Mouse (Mus musculus) midbrain, embryonic 14.5 days (tissue): ENCODE data around the gene Plet1. TPM values are rescaled to one million over a fixed set of nuclear protein-coding genes. Genes with fewer than 3 reads are reported as not detected.
A peak's percentile ranks its signal among the peaks of the same experiment; 100 is the strongest.

Experiments
- ATAC-seq: fragments of 200-750 bp; cut with Nextera tagmentation; 2 replicates; pipeline ENCODE4 v1.8.0; 2017; ENCODE audit warnings: moderate number of reproducible peaks, moderate library complexity; ENCODE audit not compliant: low FRiP score, low TSS enrichment
- DNase-seq: peaks from one replicate; pipeline ENCODE4 v3.0.0-alpha.2; 2015
- H3K27ac ChIP-seq: fragments of 300-500 bp; sonication (generic); replicated peaks from 2 replicates; pipeline ENCODE4 v1.5.1; 2014; ENCODE audit warnings: mild to moderate bottlenecking, low read depth, low read length, moderate library complexity
- H3K27me3 ChIP-seq: fragments of 300-500 bp; sonication (generic); 2 replicates; pipeline ENCODE4 v1.6.1; 2014; ENCODE audit warnings: low read length, control low read depth, mixed read lengths; ENCODE audit not compliant: control insufficient read depth, insufficient read depth
- H3K36me3 ChIP-seq: fragments of 300-500 bp; sonication (generic); 2 replicates; pipeline ENCODE4 v1.6.1; 2014; ENCODE audit warnings: low read length, control low read depth; ENCODE audit not compliant: control insufficient read depth, insufficient read depth
- H3K4me1 ChIP-seq: fragments of 300-500 bp; sonication (generic); 2 replicates; pipeline ENCODE4 v1.6.1; 2014; ENCODE audit warnings: mild to moderate bottlenecking, antibody characterized with exemption, low read length, control low read depth; ENCODE audit not compliant: control insufficient read depth, insufficient read depth
- H3K4me2 ChIP-seq: fragments of 300-500 bp; sonication (generic); 2 replicates; pipeline ENCODE4 v1.6.1; 2014; ENCODE audit warnings: mild to moderate bottlenecking, low read length, moderate library complexity
- H3K4me3 ChIP-seq: fragments of 300-500 bp; sonication (generic); replicated peaks from 2 replicates; pipeline ENCODE4 v1.5.1; 2014; ENCODE audit warnings: low read depth, low read length
- H3K9ac ChIP-seq: fragments of 300-500 bp; sonication (generic); replicated peaks from 2 replicates; pipeline ENCODE4 v1.6.1; 2014; ENCODE audit warnings: mild to moderate bottlenecking, low read length, moderate library complexity
- H3K9me3 ChIP-seq: fragments of 300-500 bp; sonication (generic); 2 replicates; pipeline ENCODE4 v1.6.1; 2016; ENCODE audit warnings: low read length, control low read depth, mixed read lengths; ENCODE audit not compliant: control insufficient read depth
- WGBS: fragments of 180-500 bp; shearing (Covaris S2); extraction: QIAGEN DNeasy Blood & Tissue Kit; methylation state at CpG from one replicate; pipeline ENCODE4 v1.1.7; 2014; 5-methylcytosine and 5-hydroxymethylcytosine counted together
- polyA plus RNA-seq: library from polyadenylated mRNA; unstranded; fragments of >200 nt; fragmentation: Nextera tagmentation; extraction: Ambion mirVana; gene quantifications from 2 replicates; pipeline ENCODE4 v1.2.1, GENCODE M21; 2014

The Plet1 gene
- polyA plus RNA-seq, 1 experiment from 2014 or later: 0.39 TPM

DNA sequence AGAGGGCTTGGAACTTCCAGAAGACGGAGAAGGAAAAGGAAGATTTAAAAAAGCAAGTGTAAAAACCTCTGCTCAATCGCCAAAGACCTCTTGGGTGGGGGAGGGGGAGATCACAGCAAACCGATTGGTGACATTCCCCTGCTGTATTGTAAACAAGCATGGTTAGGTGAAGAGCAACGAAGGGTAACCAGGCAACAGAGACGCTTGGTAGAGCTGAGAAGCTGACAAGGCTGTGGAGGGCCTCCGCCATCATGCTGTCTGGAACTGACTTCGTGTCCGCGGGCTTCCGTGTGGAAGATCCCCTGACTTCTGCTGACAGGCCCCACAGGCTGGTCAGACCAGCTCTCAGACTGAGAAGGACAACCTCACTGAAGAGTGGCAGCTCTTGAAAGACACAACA is 8.8 kb upstream of the Plet1 start:
- ATAC-seq: no peak
- no peaks in the 10 kb centered on the region for H3K36me3 ChIP-seq

DNA sequence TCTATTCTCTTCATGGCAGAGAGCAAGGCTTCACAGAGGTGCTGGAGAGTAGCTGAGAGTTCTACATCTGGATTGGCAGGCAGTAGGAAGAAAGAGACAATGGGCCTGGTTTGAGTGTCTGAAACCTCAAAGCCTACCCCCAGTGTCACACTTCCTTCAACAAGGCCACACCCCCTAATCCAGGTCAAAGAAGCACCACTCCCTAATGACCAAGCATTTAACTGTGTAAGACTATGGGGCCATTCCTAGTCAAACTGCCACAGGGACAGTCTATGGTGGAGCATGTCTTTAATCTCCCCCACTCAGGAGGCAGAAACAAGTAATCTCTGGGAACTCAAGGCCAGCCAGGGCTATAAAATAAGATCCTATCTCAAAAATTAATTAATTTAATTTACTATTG is 3.5 kb upstream of the Plet1 start:
- H3K4me2 ChIP-seq: no peak overlapping the region
- H3K27ac ChIP-seq: no peak overlapping the region
- no peak overlapping the region for H3K4me3 ChIP-seq
- H3K4me1 ChIP-seq: peaks cover 2% of the 10 kb centered on the region
- ATAC-seq (no peak), DNase-seq (no peak)
- H3K9ac ChIP-seq: no peak overlapping the region
- no peaks in the 10 kb centered on the region for H3K9me3 ChIP-seq
- H3K27me3 ChIP-seq: no peaks in the 10 kb centered on the region
- H3K36me3 ChIP-seq: no peaks in the 10 kb centered on the region

More for the DNA sequence above, 8.8 kb upstream of the Plet1 start:
- Histone ChIP-seq H3K27me3 (no peaks in the 10 kb centered on the region), H3K4me3 (no peak overlapping the region), H3K4me2 (peak overlapping the region; percentile 38), H3K27ac (no peak overlapping the region), H3K9me3 (no peaks in the 10 kb centered on the region), H3K9ac (no peak overlapping the region), H3K4me1 (0 out of 2 replicates have a peak, but pooled peaks cover 5% of the 10 kb centered on the region)
- peak; percentile 53 for DNase-seq
- 6% methylated on average over 10 of the region's 10 CpGs for WGBS

DNA sequence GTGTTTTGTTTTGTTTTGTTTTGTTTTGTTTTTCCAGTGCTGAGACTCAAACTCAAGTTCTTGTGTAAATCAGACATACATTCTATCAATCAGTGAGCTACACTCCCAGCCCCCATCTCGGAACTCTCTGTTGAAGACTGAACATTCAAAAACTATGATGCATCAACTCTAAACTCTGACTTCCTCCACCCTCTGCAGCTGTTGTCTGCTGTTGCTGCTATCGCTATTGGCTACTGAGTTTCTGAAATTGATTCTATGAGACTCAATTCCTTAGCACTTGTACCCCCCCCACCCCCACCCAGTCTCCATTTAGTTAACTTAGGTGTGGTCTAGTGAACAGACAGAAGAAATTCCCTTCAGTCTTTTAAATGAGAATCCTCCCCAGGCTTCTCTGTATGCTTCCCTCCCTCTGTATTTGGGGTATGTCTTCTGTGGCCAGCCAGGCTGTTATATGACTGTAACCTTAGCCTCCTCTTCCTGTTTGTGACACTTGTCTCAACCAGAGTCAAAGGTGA is 2.7 kb upstream of the Plet1 start:
- Histone ChIP-seq H3K9ac (no peak overlapping the region), H3K36me3 (no peaks in the 10 kb centered on the region), H3K27me3 (no peaks in the 10 kb centered on the region), H3K4me2 (no peak overlapping the region), H3K27ac (no peak overlapping the region), H3K4me1 (peaks cover 10% of the 10 kb centered on the region), H3K9me3 (no peaks in the 10 kb centered on the region), H3K4me3 (no peak overlapping the region)
- no peak for ATAC-seq
- WGBS: 88% methylated on average over 2 of the region's 2 CpGs
- no peak for DNase-seq

DNA sequence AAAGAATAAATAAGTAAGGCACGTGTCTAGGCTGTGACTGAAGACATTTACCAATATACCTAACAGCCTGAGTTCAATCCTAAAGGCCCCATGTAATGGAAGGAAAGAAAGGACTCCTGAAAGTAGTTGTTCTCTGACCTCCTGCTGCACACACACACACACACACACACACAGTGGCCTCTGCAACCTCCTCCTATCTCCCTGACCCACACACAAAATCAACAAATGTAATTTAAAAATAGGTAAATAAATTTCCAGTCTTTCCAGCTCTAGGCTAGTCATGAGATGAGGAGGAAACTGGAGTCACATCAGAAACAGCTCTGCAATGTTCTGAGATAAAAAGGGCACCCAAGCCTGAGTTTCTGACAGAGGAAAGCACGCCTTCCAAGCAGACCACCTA is 548 bp upstream of the Plet1 start:
- H3K4me2 ChIP-seq: no peak overlapping the region
- H3K4me1 ChIP-seq: peaks cover 12% of the 10 kb centered on the region
- H3K9me3 ChIP-seq: no peaks in the 10 kb centered on the region
- H3K36me3 ChIP-seq: no peaks in the 10 kb centered on the region
- no peak overlapping the region for H3K9ac ChIP-seq
- ATAC-seq (no peak), DNase-seq (no peak)
- WGBS: 67% methylated on average over 2 of the region's 2 CpGs
- no peaks in the 10 kb centered on the region for H3K27me3 ChIP-seq
- no peak overlapping the region for H3K4me3 ChIP-seq
- H3K27ac ChIP-seq: no peak overlapping the region

DNA sequence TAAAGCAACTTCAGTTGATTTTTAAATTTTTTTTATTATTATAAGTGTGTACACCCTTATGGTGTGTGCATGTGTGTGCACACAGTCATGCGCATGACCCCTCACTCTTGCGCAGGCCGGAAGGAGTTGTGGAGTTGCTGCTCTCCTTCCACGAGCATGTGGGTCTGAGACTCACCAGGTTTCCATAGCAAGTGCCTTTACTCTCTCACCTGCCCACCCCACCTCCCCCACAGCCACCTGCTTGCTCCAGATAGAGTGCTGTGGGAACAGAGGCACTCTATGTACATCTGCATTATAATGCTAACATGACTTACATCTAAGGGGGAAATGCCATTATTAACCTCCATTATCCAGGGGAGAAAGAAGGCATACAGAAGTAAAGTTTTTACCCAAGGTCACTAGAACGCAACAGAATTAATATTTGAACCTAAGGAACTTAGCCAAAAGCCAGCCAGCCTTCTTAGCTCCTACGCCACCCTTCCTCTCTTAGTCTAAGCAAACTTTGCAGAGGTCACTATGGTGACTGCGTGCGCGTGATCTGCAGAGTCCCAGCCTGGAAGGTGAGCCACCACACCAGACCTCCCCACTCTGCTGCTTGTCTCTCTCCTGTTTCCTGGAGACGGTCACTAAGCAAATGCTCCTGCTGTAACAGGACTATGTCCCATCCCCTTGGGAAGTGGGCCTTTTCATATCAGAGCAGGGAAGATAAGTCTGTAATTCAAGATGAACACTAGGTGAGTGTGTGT is 1.3 kb downstream of the Plet1 start:
- no peak for DNase-seq
- Histone ChIP-seq H3K36me3 (no peaks in the 10 kb centered on the region), H3K9ac (no peak overlapping the region), H3K9me3 (no peaks in the 10 kb centered on the region), H3K4me3 (no peak overlapping the region), H3K27me3 (no peaks in the 10 kb centered on the region), H3K4me1 (peaks cover 19% of the 10 kb centered on the region), H3K4me2 (no peak overlapping the region), H3K27ac (no peak overlapping the region)
- WGBS: 61% methylated on average over 10 of the region's 10 CpGs
- ATAC-seq: no peak

DNA sequence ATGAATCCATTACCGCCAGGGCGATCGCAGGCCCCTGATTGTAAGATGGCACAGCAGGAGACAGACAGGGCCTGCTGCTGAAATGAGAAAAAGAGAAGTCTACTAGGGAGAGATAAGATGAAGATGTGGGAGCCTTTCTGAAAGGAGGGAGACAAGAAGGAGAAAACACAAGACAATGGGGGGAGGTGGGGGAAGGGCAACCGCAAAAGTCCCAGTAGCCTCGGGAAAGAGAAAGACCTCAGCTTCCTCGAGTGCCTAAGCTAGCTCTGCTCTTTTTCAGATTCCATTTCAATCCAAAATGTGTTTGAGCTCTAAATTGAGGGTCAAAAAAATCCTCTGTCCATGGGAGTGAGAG is 1.8 kb downstream of the Plet1 start:
- H3K4me3 ChIP-seq: no peak overlapping the region
- H3K27ac ChIP-seq: peak overlapping the region; percentile 1; the same call in 1 of the 2 replicates
- ATAC-seq: no peak
- H3K9ac ChIP-seq: no peak overlapping the region
- no peaks in the 10 kb centered on the region for H3K36me3 ChIP-seq
- no peaks in the 10 kb centered on the region for H3K27me3 ChIP-seq
- H3K4me2 ChIP-seq: no peak overlapping the region
- no peaks in the 10 kb centered on the region for H3K9me3 ChIP-seq
- DNase-seq: peak; percentile 41
- WGBS: 9% methylated on average over 6 of the region's 6 CpGs
- H3K4me1 ChIP-seq: peaks cover 20% of the 10 kb centered on the region

DNA sequence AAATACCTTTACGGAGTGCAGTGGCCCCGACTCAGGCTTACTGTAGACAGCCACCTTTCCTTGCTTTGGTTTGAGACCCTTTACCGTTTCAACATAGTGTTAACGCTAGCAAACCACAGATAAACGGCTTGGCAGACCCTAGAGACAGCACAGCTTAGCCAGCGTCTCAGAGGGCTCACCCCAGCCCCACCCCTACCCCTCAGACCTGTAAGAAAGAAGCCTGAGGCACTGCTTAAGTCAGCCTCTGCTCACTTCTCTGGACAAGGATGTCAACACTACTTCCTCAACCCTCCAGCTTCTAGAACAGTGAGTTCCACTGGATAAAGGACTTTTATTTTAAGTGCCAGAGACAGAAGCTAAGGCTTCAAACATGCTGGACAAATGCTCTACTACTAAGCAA is 2.2 kb downstream of the Plet1 start:
- ATAC-seq (no peak), DNase-seq (peak; percentile 13)
- Histone ChIP-seq H3K4me2 (no peak overlapping the region), H3K27ac (peak overlapping the region; percentile 1; the same call in 1 of the 2 replicates), H3K4me3 (no peak overlapping the region), H3K4me1 (peaks cover 20% of the 10 kb centered on the region), H3K9ac (no peak overlapping the region), H3K9me3 (no peaks in the 10 kb centered on the region), H3K27me3 (no peaks in the 10 kb centered on the region), H3K36me3 (no peaks in the 10 kb centered on the region)
- WGBS: 22% methylated on average over 6 of the region's 6 CpGs

DNA sequence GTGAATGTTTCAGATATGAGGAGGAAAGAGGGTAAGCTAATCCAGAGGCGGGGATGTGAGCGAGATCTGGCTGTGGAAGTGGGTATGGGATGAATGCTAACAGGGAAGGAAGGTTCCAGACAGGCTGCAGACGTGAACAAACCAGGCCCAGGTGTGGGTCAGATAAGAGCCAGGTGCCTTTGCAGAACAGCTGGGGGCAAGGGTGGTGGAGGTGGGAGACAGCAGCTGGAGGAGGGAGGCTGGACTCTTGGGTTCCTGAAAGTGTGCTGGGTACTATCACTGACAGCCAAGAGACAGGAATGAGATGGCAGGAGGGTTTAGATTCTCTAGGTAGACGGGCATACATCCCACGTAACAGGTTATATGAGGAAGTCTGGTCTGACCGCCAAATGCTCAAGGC is 2.8 kb downstream of the Plet1 start:
- H3K4me1 ChIP-seq: peaks cover 20% of the 10 kb centered on the region
- 82% methylated on average over 6 of the region's 6 CpGs for WGBS
- DNase-seq: no peak
- no peaks in the 10 kb centered on the region for H3K27me3 ChIP-seq
- no peak overlapping the region for H3K27ac ChIP-seq
- H3K36me3 ChIP-seq: no peaks in the 10 kb centered on the region
- H3K4me3 ChIP-seq: no peak overlapping the region
- no peak overlapping the region for H3K4me2 ChIP-seq
- ATAC-seq: no peak
- H3K9me3 ChIP-seq: no peaks in the 10 kb centered on the region
- H3K9ac ChIP-seq: no peak overlapping the region

DNA sequence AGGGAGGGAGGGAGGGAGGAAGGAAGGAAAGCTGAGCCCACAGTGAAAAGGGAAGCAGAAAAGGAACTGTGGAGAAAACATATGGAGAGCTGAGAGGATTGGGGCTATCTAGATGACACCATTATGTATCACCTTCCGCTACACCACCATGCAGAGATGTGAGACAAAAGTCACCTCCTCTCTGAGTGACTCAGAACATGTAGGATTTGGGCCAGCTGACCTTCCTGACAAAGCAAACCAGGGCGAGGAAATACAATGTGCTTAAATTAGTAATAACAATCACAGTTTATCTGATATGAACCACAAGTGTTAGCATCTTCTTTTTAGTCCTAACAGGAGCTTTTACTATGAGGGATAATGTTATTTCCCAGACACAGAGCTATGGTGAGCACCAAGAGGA is 3.2 kb downstream of the Plet1 start:
- no peak overlapping the region for H3K4me3 ChIP-seq
- no peak overlapping the region for H3K27ac ChIP-seq
- peaks cover 20% of the 10 kb centered on the region for H3K4me1 ChIP-seq

More for the DNA sequence above, 3.2 kb downstream of the Plet1 start:
- no peaks in the 10 kb centered on the region for H3K27me3 ChIP-seq
- H3K36me3 ChIP-seq: no peaks in the 10 kb centered on the region
- DNase-seq (no peak), ATAC-seq (no peak)
- no peak overlapping the region for H3K4me2 ChIP-seq
- H3K9me3 ChIP-seq: no peaks in the 10 kb centered on the region
- no peak overlapping the region for H3K9ac ChIP-seq
- WGBS: 87% methylated on average over 2 of the region's 2 CpGs
